Mouse (Mus musculus): Measurements from ENCODE around the gene Gm867.
A peak's percentile ranks its signal among the peaks of the same experiment; 100 is the strongest.

The Gm867 gene

DNA sequence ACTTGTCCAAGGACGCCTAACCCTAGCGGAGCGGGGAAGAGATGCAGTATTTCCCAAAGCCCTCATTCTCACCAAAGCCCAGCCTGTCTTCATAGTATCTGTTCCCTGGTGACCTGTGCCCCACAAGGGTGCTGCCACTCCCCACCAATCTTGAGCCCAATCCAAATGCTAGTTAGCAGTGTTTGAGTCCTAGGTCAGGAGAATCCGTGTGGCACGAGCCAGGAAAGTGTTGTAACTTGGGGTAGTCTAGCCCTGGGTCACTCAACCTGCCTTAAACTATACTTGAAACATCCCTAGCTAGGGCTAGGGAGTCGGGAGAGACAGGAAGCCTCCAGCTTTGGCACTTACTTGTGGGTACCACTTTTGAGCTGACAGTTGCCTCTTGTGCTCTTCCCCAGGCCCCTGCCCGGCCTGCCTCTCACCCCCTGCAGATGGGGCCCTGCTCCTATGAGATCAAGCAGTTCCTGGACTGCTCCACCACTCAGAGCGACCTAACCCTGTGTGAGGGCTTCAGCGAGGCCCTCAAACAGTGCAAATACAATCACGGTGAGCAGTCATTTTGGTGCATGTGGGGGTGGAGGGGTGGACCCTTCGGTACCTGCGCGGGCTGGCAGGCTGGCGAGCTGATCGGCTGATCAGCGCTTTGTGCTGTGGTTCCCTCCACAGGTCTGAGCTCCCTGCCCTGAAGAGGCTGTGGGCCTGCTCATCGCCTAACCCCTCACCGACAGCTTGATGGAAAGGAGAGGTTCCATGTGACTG is 3.4 kb downstream of the Gm867 start:
- peak; percentile 67 for DNase-seq (ENCODE audit: low read depth, low spot score)

- peak; percentile 97 for DNase-seq (ENCODE audit: low read depth, low spot score)
Observed at GRCm38 (mm10) chr10:75935680-75936541, 4.6 kb downstream of the Gm867 start, which contains the start of gene Mmp11. Gene Mmp11 (minus strand): TSS chr10:75936496.

- DNase-seq (ENCODE audit: low read depth, low spot score): no peak
Observed at GRCm38 (mm10) chr10:75934991-75935390, 5.5 kb downstream of the Gm867 start.

GRCm38 (mm10) chr10:75932891-75933290 is 7.6 kb downstream of the Gm867 start, which contains the start of gene Chchd10:
Gene Chchd10 (plus strand): TSS chr10:75933130.
- peak; percentile 45 for DNase-seq (ENCODE audit: low read depth, low spot score)

GRCm38 (mm10) chr10:75932081-75932678 is 8.3 kb downstream of the Gm867 start:
- DNase-seq (ENCODE audit: low read depth, low spot score): peak; percentile 94

- DNase-seq (ENCODE audit: low read depth, low spot score): no peak
Observed at GRCm38 (mm10) chr10:75931311-75931710, 9.2 kb downstream of the Gm867 start.

- DNase-seq (ENCODE audit: low read depth, low spot score): peak; percentile 39
Observed at GRCm38 (mm10) chr10:75930304-75930703, 10.2 kb downstream of the Gm867 start.

GRCm38 (mm10) chr10:75926396-75926795 is 14.1 kb downstream of the Gm867 start:
- no peak for DNase-seq (ENCODE audit: low read depth, low spot score)

DNA sequence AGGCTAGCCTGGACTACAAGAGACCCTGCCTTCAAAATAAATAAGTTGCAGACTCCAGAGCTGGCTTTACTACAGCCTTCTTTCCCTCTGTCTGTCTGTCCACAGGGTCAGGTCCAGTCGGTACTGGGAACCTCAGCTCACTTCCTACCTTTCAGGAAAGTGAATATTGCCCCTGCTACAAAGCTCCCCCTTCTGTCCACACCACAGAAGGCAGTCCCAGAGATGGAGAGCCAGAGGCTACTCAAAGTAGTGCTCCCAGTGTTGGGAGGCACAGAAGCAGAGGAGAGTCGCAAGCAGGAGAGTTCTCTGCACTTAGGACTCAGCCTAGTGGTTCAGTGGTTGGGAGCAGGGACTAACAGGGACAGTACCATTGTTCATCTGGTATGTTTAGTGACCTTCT is 16.1 kb downstream of the Gm867 start:
- DNase-seq (ENCODE audit: low read depth, low spot score): no peak

DNA sequence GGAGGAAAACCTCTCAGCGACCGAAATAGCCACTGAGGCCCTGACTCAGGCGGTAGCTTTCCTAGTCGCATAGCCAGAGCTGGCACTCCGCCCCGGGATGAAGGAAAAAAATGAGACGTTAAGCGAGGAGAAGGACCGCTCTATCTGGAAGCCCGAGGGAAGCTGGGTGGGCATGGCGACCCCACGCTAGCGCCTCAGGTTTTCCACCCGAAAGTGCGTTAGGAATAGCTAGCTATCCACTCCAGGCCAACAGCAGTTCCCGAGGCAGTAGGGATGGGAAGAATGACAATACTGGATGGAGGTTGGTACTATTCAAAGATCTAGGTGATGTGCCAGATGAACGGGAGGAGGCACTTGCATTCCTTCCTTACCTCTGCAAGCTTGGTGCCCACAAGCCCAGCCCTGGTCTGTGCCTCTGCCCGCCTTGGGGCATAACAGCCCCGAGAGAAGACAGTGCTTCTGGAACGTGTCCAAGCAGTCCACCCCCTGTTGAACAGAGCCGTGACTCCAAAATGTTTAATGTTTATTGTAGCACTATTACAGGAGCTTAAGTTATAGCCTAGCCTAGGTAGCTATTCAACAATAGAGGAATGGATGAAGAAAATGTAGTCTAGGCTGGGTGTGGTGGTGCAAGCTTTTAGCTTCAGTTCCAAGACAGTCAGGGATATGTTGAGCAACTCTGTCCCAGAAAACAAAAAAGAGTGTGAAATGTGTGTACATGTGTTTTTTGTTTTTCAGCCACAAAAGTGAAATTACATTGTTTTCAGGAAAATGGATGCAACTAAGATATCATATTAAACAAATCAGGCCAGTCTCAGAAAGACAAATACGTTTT is 18.5 kb downstream of the Gm867 start:
- no peak for DNase-seq (ENCODE audit: low read depth, low spot score)

- peak; percentile 97 for DNase-seq (ENCODE audit: low read depth, low spot score)
Observed at GRCm38 (mm10) chr10:75921026-75921725, 19.3 kb downstream of the Gm867 start, which contains the start of gene Smarcb1. Gene Smarcb1 (minus strand): TSS chr10:75921617.

DNA sequence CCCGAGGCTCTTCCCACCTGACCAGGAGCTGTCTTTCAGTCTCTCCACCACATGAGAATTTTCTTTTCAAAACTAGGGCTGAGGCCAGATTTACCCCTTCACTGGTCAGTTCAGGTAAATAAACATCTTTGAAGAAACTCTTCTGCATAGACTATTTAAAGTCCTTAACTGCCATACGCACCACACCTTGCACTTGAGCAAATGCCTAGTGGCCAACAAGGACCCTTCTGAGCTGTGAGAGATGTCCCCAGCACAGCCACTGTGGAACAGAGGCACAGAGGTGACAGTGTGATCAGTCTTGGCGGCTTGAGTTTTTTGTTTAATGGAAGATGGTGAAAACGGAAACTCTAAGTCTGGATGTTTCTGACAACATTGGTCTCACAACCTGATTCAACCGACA is 21.4 kb downstream of the Gm867 start:
- no peak for DNase-seq (ENCODE audit: low read depth, low spot score)

- DNase-seq (ENCODE audit: low read depth, low spot score): no peak
Observed at GRCm38 (mm10) chr10:75916840-75917239, 23.6 kb downstream of the Gm867 start.

GRCm38 (mm10) chr10:75915557-75915956 is 24.9 kb downstream of the Gm867 start:
- DNase-seq (ENCODE audit: low read depth, low spot score): no peak

GRCm38 (mm10) chr10:75913013-75913589 is 27.4 kb downstream of the Gm867 start:
- no peak for DNase-seq (ENCODE audit: low read depth, low spot score)

DNA sequence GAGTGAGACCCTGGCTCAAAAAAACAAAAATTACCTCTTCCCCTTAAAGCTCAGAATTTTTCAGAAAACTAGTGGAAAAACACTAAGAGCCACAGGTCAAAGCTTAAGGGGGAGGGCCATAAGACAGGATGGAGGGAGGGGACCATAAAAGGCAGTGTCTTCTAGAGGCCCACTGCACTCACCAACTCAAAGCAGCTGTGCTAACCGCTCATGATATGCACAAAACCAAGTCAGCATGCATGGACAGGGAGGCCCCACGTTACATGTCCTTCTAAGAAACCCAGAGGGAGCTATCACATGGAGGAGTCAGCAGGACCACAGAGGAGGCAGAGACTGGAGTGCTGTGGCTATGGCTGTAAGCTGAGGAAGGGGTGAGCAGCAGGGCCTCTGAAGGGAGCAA is 29.8 kb downstream of the Gm867 start:
- no peak for DNase-seq (ENCODE audit: low read depth, low spot score)

- DNase-seq (ENCODE audit: low read depth, low spot score): no peak
Observed at GRCm38 (mm10) chr10:75906882-75907281, 33.6 kb downstream of the Gm867 start.

- no peak for DNase-seq (ENCODE audit: low read depth, low spot score)
Observed at GRCm38 (mm10) chr10:75904391-75904790, 36.1 kb downstream of the Gm867 start.

DNA sequence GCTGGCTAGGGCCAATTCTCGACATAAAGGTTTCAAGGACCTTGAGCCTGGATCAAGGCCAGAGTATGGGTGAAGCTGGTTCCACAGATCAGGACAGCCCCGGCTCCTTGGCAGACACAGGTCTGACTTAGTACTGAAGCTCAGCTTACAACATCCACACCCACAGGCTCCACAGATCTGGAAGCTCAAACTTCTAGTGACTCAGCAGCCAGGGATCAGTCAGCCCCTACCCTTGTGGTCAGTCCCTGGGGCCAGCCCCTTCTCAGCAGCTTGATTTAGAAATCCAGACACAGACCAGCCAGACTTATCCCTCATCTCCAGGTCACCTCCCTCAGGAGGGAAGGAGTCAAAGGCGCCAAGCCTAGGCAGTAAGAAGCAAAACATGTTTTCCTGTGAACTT is 41.6 kb downstream of the Gm867 start:
- DNase-seq (ENCODE audit: low read depth, low spot score): no peak

DNA sequence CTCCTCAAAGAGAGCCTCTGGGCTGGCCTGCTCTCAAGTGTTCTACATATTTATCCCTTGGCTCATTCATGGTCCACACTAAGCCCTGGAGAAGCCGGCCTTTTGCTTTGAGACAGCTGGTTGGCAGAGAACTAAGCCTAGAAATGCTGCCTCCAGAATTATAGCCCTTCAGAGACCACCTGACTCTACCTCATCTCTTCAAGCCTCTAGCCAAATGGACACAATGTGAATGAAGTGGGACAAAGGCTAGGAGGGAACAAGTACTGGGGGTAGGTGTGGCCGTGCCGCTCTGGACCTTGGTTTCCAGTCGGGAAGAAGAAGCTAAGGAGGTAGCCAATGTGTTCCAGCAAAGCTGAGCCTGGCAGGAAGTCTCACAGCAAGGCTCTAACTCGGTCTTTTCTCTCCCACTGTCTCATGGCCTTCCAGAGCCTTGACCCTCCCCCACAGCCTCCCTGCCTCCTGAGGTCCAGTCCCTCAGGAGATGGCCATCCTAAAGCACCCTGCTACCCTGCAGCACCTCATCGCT is 42.4 kb downstream of the Gm867 start:
- DNase-seq (ENCODE audit: low read depth, low spot score): no peak
